Mouse (Mus musculus): ENCODE measurements around the gene Hmga1b. TPM values are rescaled to one million over a fixed set of nuclear protein-coding genes. Genes with fewer than 3 reads are reported as not detected.

Hmga1b gene
- polyA plus RNA-seq, 1 experiment from 2014 or later: 3.7 TPM

- peak; percentile 99 for TF ChIP-seq CTCF (IDR thresholded peaks at IDR 0.05)
- peak; percentile 7; the same call in 1 of the 2 replicates for TF ChIP-seq EP300 (IDR thresholded peaks at IDR 0.05)
- Histone ChIP-seq H3K4me3 (ENCODE audit: low read depth, low read length) (peak overlapping the region; percentile 40; the same call in 1 of the 2 replicates), H3K9me3 (ENCODE audit: low read length) (no peaks in the 10 kb centered on the region), H3K36me3 (ENCODE audit: insufficient read depth, low read length) (no peaks in the 10 kb centered on the region), H3K27ac (ENCODE audit: low read length) (peak overlapping the region; percentile 39; the same call in 1 of the 2 replicates), H3K4me2 (replicated peaks; ENCODE audit: low read depth, low read length) (peak overlapping the region; percentile 77), H3K4me1 (ENCODE audit: insufficient read depth, low read depth, low read length) (peaks cover 17% of the 10 kb centered on the region), H3K9ac (replicated peaks; ENCODE audit: low read depth) (peak overlapping the region; percentile 32; the same call in 1 of the 2 replicates), H3K27me3 (replicated peaks; ENCODE audit: insufficient read depth, low read length) (no peaks in the 10 kb centered on the region)
- ATAC-seq (peak; percentile 25), DNase-seq (ENCODE audit: low spot score) (peak; percentile 94)
- WGBS: 12% methylated on average over 17 of the region's 17 CpGs
Measured at GRCm38 (mm10) chr11:120720450-120720849, 42.1 kb upstream of the Hmga1b start.

- Histone ChIP-seq H3K36me3 (ENCODE audit: insufficient read depth, low read length) (no peaks in the 10 kb centered on the region), H3K27me3 (replicated peaks; ENCODE audit: insufficient read depth, low read length) (no peaks in the 10 kb centered on the region), H3K9ac (replicated peaks; ENCODE audit: low read depth) (peak within 1 kb of the TSS; percentile 32), H3K4me1 (ENCODE audit: insufficient read depth, low read depth, low read length) (peaks cover 19% of the 10 kb centered on the region), H3K9me3 (ENCODE audit: low read length) (no peaks in the 10 kb centered on the region), H3K27ac (ENCODE audit: low read length) (peak within 1 kb of the TSS; percentile 39), H3K4me3 (ENCODE audit: low read depth, low read length) (peak within 1 kb of the TSS; percentile 40), H3K4me2 (replicated peaks; ENCODE audit: low read depth, low read length) (peak within 1 kb of the TSS; percentile 77)
- TF ChIP-seq CTCF (IDR thresholded peaks at IDR 0.05) (no peak), EP300 (IDR thresholded peaks at IDR 0.05) (no peak)
- peak; percentile 84 for DNase-seq (ENCODE audit: low spot score)
- ATAC-seq: peak; percentile 80
- under 1% methylated on average over 64 of the region's 90 CpGs for WGBS
Measured at GRCm38 (mm10) chr11:120721124-120722066, 41.2 kb upstream of the Hmga1b start, which contains the start of gene Rac3. Gene Rac3 (plus strand): TSS chr11:120721470.

- no peaks in the 10 kb centered on the region for H3K36me3 ChIP-seq (ENCODE audit: insufficient read depth, low read length)
- TF ChIP-seq EP300 (IDR thresholded peaks at IDR 0.05) (no peak; the same call in 1 of the 2 replicates), CTCF (IDR thresholded peaks at IDR 0.05) (no peak; the same call in none of the 2 replicates)
- H3K9ac ChIP-seq (replicated peaks; ENCODE audit: low read depth): peak overlapping the region; percentile 32
- peak overlapping the region; percentile 39; the same call in 1 of the 2 replicates for H3K27ac ChIP-seq (ENCODE audit: low read length)
- H3K9me3 ChIP-seq (ENCODE audit: low read length): no peaks in the 10 kb centered on the region
- H3K27me3 ChIP-seq (replicated peaks; ENCODE audit: insufficient read depth, low read length): no peaks in the 10 kb centered on the region
- WGBS: 16% methylated on average over 21 of the region's 21 CpGs
- DNase-seq (ENCODE audit: low spot score) (no peak), ATAC-seq (no peak)
- H3K4me2 ChIP-seq (replicated peaks; ENCODE audit: low read depth, low read length): peak overlapping the region; percentile 77
- H3K4me3 ChIP-seq (ENCODE audit: low read depth, low read length): peak overlapping the region; percentile 40
- peaks cover 21% of the 10 kb centered on the region for H3K4me1 ChIP-seq (ENCODE audit: insufficient read depth, low read depth, low read length)
Measured at GRCm38 (mm10) chr11:120722067-120722630, 40.4 kb upstream of the Hmga1b start.

- no peak overlapping the region for H3K4me3 ChIP-seq (ENCODE audit: low read depth, low read length)
- H3K9ac ChIP-seq (replicated peaks; ENCODE audit: low read depth): no peak overlapping the region
- TF ChIP-seq EP300 (IDR thresholded peaks at IDR 0.05) (no peak), CTCF (IDR thresholded peaks at IDR 0.05) (no peak)
- H3K27me3 ChIP-seq (replicated peaks; ENCODE audit: insufficient read depth, low read length): no peaks in the 10 kb centered on the region
- no peak for ATAC-seq
- 77% methylated on average over 11 of the region's 11 CpGs for WGBS
- H3K4me2 ChIP-seq (replicated peaks; ENCODE audit: low read depth, low read length): peak overlapping the region; percentile 77; the same call in 1 of the 2 replicates
- peak overlapping the region; percentile 39; the same call in 1 of the 2 replicates for H3K27ac ChIP-seq (ENCODE audit: low read length)
- H3K9me3 ChIP-seq (ENCODE audit: low read length): no peaks in the 10 kb centered on the region
- H3K4me1 ChIP-seq (ENCODE audit: insufficient read depth, low read depth, low read length): peaks cover 21% of the 10 kb centered on the region
- peak; percentile 50 for DNase-seq (ENCODE audit: low spot score)
- H3K36me3 ChIP-seq (ENCODE audit: insufficient read depth, low read length): no peaks in the 10 kb centered on the region
Measured at GRCm38 (mm10) chr11:120722761-120723382, 39.7 kb upstream of the Hmga1b start.

- Histone ChIP-seq H3K27me3 (replicated peaks; ENCODE audit: insufficient read depth, low read length) (no peaks in the 10 kb centered on the region), H3K4me2 (replicated peaks; ENCODE audit: low read depth, low read length) (no peak overlapping the region), H3K4me3 (ENCODE audit: low read depth, low read length) (no peak overlapping the region), H3K27ac (ENCODE audit: low read length) (0 out of 2 replicates have a peak overlapping the region, but pooled peaks have one; percentile 20), H3K9ac (replicated peaks; ENCODE audit: low read depth) (no peak overlapping the region), H3K4me1 (ENCODE audit: insufficient read depth, low read depth, low read length) (peaks cover 21% of the 10 kb centered on the region), H3K9me3 (ENCODE audit: low read length) (no peaks in the 10 kb centered on the region), H3K36me3 (ENCODE audit: insufficient read depth, low read length) (no peaks in the 10 kb centered on the region)
- 73% methylated on average over 7 of the region's 7 CpGs for WGBS
- TF ChIP-seq CTCF (IDR thresholded peaks at IDR 0.05) (no peak), EP300 (IDR thresholded peaks at IDR 0.05) (no peak)
- DNase-seq (ENCODE audit: low spot score): peak; percentile 4
- ATAC-seq: no peak
Measured at GRCm38 (mm10) chr11:120723509-120723908, 39.1 kb upstream of the Hmga1b start.
